Mouse (Mus musculus): ENCODE results near the gene Tfrc.

Gene Tfrc

DNA sequence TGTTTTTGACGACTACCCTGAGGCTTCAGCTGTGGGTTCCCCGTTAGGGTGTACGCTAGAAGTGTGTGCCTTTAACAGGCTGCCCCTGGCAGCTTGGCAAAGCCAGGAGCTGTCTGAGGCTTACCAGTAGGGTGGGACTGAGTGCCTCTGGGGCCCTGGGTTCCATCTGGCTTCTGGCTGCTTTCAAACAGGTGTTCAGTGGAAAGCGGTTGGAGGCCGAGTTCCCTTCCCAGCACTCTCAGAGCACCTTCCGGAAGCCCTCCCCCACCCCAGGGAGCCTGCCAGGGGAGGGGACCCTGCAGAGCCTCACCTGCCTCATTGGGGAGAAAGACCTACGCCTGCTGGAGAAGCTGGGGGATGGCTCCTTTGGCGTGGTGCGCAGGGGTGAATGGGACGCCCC lies 59.3 kb downstream of the Tfrc start:
- DNase-seq (ENCODE audit: low read depth, low spot score), result no peak

DNA sequence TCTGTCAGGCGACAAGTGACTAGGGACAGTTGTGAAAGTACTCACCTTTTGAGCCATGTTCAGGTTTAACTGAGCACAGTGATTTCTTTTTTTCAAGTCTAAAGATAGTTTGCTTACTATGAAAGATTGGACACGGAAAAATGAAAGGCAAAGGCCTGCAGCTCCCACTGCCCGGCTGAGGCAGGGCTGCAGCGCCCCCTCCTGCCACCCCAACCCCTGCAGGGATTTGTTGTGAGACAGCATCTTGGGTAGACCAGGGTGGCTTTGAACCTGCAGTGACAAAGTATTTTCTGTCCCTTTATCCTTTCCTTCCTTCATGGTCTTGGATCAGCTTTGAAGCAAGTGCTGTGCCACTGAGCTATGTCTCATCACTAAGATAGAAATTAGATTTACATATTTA lies 59.8 kb downstream of the Tfrc start:
- DNase-seq (ENCODE audit: low read depth, low spot score), result peak; percentile 52

GRCm38 (mm10) chr16:32669243-32669642 lies 60.5 kb downstream of the Tfrc start:
- no peak for DNase-seq (ENCODE audit: low read depth, low spot score)

DNA sequence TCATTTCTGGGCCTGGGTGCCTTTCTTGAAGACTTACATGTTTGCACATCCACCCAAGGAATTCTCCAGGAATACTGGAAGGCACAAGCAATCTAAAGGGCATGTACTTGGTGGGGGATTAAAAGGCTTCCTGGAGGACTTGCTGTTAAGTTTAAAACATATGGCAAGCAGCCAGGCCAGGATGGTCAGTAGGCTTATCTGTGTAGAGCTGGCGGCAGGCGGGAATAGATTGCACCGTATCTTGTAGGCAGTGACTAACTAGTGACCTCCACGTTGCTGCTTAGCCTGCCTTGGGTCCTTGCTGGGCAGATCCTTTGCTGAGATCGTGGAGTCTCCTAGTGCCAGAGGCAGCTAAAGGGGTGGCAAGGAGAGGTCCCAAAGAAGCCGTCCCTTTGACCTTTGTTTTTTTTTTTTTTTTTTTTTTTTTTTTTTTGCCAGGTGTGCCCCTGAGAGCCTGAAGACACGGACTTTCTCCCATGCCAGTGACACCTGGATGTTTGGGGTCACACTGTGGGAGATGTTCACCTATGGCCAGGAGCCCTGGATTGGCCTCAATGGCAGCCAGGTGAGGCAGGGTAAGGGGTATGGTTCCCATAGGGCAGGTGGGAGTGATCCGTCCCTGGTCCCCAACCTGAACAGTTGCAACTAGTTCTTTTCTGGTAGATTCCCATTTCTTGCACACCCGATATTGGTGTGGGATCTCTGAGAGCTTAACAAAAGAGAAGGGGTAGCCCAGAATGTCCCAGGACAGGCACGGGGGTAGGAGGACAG lies 61.8 kb downstream of the Tfrc start:
- DNase-seq (ENCODE audit: low read depth, low spot score), result no peak

GRCm38 (mm10) chr16:32671206-32671887 lies 62.6 kb downstream of the Tfrc start:
- DNase-seq (ENCODE audit: low read depth, low spot score), result no peak

DNA sequence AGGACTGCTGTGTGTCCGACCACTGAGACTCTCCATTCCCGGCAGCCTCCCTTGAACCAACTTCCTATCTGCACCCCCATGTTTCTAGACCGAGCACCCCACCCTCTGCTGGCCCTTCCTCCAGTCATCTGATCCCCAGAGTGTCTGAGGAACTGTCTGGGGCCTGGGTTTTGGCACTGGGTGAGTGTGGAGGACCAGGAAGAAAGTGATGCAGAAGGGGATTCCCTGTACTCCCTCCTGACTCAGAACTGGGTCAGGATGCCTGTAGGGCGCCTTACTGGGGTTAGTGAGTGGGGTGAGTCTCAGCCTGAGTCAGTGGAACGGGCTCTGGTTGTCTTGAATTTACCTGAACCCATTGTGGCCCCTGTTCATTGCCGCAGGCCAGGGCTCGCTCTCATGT lies 63.5 kb downstream of the Tfrc start:
- DNase-seq (ENCODE audit: low read depth, low spot score), result no peak

GRCm38 (mm10) chr16:32672861-32673560 lies 64.3 kb downstream of the Tfrc start:
- no peak for DNase-seq (ENCODE audit: low read depth, low spot score)

DNA sequence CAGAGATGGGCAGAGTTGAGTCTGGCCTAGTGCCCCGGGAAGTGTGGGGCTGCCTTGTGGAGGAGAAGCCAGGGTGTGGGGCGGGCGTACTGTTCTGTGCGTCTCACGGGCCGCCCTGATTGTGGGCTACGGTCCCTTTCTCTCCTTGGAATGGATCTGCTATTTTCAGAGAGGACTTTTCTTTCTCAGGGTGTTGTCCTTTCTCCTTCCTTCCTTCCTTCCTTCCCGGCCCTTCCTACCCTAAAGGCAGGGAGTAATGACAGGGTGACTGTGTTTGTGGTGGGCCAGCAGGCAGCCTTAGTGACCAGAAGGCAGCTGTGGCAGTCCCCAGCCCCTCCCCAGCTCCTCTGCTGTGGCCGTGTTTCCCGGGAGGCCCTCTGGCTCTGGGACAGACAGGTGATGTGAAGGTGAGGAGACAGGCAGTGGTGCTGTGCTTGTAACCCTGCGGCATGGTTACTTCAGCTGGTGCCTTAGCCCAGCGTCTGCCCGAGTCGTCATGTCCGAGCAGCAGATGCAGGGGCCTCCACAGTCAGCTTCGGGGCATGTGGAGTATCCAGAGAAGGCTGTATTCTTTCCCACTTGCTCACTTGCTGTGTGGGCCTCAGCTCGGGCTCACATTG lies 65.5 kb downstream of the Tfrc start:
- DNase-seq (ENCODE audit: low read depth, low spot score), result no peak

GRCm38 (mm10) chr16:32677040-32677700 lies 68.5 kb downstream of the Tfrc start:
- DNase-seq (ENCODE audit: low read depth, low spot score), result no peak

- no peak for DNase-seq (ENCODE audit: low read depth, low spot score)
Observed at GRCm38 (mm10) chr16:32677903-32678302, 69.2 kb downstream of the Tfrc start.

DNA sequence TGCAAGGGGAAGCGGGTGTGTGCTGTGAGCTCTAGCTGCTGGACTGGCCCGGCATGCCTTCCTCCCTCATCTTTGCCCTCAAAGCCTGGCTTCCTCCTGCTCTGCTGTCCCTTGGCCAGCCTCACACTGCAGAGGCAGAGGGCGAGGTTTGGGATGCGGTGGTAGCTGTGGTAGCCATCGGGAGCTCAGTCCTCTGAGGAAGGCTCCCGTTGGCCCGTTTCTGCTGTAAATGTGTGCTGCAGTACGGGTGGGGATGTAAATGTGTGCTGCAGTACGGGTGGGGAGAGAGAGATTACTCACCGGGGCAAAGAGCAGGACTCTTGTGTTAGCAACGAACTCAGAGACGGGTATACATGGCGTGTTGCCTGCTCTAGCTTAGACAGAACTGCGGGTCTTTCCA lies 70.1 kb downstream of the Tfrc start:
- no peak for DNase-seq (ENCODE audit: low read depth, low spot score)

DNA sequence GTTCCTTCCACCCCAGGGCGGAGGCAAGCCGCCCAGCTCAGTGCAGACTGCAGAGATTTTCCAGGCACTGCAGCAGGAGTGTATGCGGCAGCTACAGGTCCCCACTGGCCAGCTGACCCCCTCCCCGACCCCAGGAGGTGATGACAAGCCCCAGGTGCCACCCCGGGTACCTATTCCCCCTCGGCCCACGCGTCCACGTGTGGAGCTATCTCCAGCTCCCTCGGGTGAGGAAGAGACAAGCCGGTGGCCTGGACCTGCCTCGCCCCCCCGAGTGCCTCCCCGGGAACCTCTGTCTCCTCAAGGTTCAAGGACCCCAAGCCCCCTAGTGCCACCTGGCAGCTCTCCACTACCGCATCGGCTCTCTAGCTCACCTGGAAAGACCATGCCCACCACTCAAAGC lies 71.3 kb downstream of the Tfrc start:
- DNase-seq (ENCODE audit: low read depth, low spot score), result no peak

- DNase-seq (ENCODE audit: low read depth, low spot score), result no peak
Observed at GRCm38 (mm10) chr16:32680806-32681205, 72.1 kb downstream of the Tfrc start.

GRCm38 (mm10) chr16:32682194-32682593 lies 73.5 kb downstream of the Tfrc start:
- peak; percentile 72 for DNase-seq (ENCODE audit: low read depth, low spot score)

Measured in CD4-positive helper T cell, adult 2 months (primary cell).